Mouse (Mus musculus) heart, embryonic 14.5 days (tissue): ENCODE measurements at regions not wholly inside any gene's neighbourhood (a gene's known extent, or its start where the extent isn't known, plus 50 kb on each side); places are given as distances from the start of the nearest gene placed in this dataset.

ENCODE experiments used
- ATAC-seq: fragments of 200-750 bp; cut with Nextera tagmentation; 2 replicates; pipeline ENCODE4 v1.8.0; 2017; ENCODE audit warnings: low read depth, moderate TSS enrichment; ENCODE audit not compliant: insufficient number of reproducible peaks, insufficient read depth, low FRiP score
- H3K27ac ChIP-seq, 2 experiments: fragments of 200-500 bp in 1 of 2; fragments of 300-500 bp in 1 of 2; sonication (generic) in 1 of 2; replicated peaks in 1 of 2; 2 replicates each; pipeline ENCODE4 v1.5.1; 2012 to 2014; ENCODE audit warnings: low read depth in 2 of 2, low read length in 2 of 2, control low read depth in 1 of 2, mild to moderate bottlenecking in 1 of 2, mixed read lengths in 1 of 2; ENCODE audit not compliant: control insufficient read depth in 1 of 2, insufficient read depth in 1 of 2
- H3K27me3 ChIP-seq: fragments of 300-500 bp; sonication (generic); 2 replicates; pipeline ENCODE4 v1.6.1; 2014; ENCODE audit warnings: mild to moderate bottlenecking, low read length, control low read depth; ENCODE audit not compliant: control insufficient read depth, insufficient read depth
- H3K36me3 ChIP-seq: fragments of 300-500 bp; sonication (generic); 2 replicates; pipeline ENCODE4 v1.6.1; 2014; ENCODE audit warnings: mild to moderate bottlenecking, control low read depth, low read length, mixed read lengths; ENCODE audit not compliant: control insufficient read depth, insufficient read depth
- H3K4me1 ChIP-seq, 2 experiments: fragments of 200-500 bp in 1 of 2; fragments of 300-500 bp in 1 of 2; sonication (generic) in 1 of 2; 2 replicates each; pipeline ENCODE4 v1.6.1; 2012 to 2014; ENCODE audit warnings: low read length in 2 of 2, control low read depth in 1 of 2, mixed read lengths in 1 of 2; ENCODE audit not compliant: control insufficient read depth in 2 of 2, insufficient read depth in 2 of 2
- H3K4me2 ChIP-seq: fragments of 300-500 bp; sonication (generic); 2 replicates; pipeline ENCODE4 v1.6.1; 2014; ENCODE audit warnings: mild to moderate bottlenecking, low read length
- H3K4me3 ChIP-seq, 2 experiments: fragments of 200-500 bp in 1 of 2; fragments of 300-500 bp in 1 of 2; sonication (generic) in 1 of 2; 2 replicates each; pipeline ENCODE4 v1.5.1; 2012 to 2014; ENCODE audit warnings: low read length in 2 of 2, mild to moderate bottlenecking in 2 of 2, control low read depth in 1 of 2, low read depth in 1 of 2, moderate library complexity in 1 of 2; ENCODE audit not compliant: control insufficient read depth in 1 of 2, insufficient read depth in 1 of 2
- H3K9ac ChIP-seq: fragments of 300-500 bp; sonication (generic); 2 replicates; pipeline ENCODE4 v1.6.1; 2014; ENCODE audit warnings: mild to moderate bottlenecking, low read length
- H3K9me3 ChIP-seq: fragments of 300-500 bp; sonication (generic); 2 replicates; pipeline ENCODE4 v1.6.1; 2016; ENCODE audit warnings: low read length, control low read depth; ENCODE audit not compliant: control insufficient read depth
- WGBS: fragments of 180-500 bp; shearing (Covaris S2); extraction: QIAGEN DNeasy Blood & Tissue Kit; methylation state at CpG from one replicate; pipeline ENCODE4 v1.1.7; 2014; 5-methylcytosine and 5-hydroxymethylcytosine counted together

GRCm38 (mm10) chr4:105460689-105461005 is 303.5 kb downstream of the Plpp3 start:
- no peaks in the 10 kb centered on the region for H3K4me1 ChIP-seq
- no peaks in the 10 kb centered on the region for H3K36me3 ChIP-seq
- H3K27ac ChIP-seq, result no peak overlapping the region
- H3K9me3 ChIP-seq, result no peaks in the 10 kb centered on the region
- no peak overlapping the region for H3K4me2 ChIP-seq
- H3K4me3 ChIP-seq, result no peak overlapping the region
- H3K9ac ChIP-seq, result no peak overlapping the region
- ATAC-seq, result no peak
- H3K27me3 ChIP-seq, result no peaks in the 10 kb centered on the region
- 50% methylated on average over 2 of the region's 2 CpGs for WGBS

DNA sequence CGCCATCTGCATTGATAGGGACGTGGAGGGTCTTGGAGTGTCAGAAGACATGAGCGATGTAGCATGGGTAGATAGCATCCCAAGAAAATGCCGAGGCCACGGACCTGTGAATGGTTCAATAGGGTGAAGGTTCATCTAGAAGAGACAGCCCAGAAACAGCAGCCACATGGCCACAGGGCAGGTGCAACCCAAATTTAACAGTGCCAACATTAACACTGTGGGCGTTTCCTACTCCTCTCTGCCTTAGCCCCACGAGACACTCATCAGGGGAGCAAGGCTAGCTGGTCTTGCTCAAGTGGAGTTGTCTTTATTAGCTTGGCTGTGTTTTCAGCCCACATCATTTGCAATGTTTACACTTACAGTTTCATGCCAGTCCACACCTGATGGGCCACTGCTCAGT is 310.7 kb downstream of the Plpp3 start:
- H3K4me2 ChIP-seq, result no peak overlapping the region
- ATAC-seq, result no peak
- H3K9me3 ChIP-seq, result no peaks in the 10 kb centered on the region
- H3K27ac ChIP-seq, result no peak overlapping the region
- no peaks in the 10 kb centered on the region for H3K36me3 ChIP-seq
- H3K4me1 ChIP-seq, result peaks cover 4 to 10% of the 10 kb centered on the region in 2 experiments; a peak in 3 of 4 replicates
- H3K27me3 ChIP-seq, result peaks cover 8% of the 10 kb centered on the region; the same call in 1 of the 2 replicates
- 92% methylated on average over 7 of the region's 7 CpGs for WGBS
- no peak overlapping the region for H3K4me3 ChIP-seq
- H3K9ac ChIP-seq, result no peak overlapping the region

DNA sequence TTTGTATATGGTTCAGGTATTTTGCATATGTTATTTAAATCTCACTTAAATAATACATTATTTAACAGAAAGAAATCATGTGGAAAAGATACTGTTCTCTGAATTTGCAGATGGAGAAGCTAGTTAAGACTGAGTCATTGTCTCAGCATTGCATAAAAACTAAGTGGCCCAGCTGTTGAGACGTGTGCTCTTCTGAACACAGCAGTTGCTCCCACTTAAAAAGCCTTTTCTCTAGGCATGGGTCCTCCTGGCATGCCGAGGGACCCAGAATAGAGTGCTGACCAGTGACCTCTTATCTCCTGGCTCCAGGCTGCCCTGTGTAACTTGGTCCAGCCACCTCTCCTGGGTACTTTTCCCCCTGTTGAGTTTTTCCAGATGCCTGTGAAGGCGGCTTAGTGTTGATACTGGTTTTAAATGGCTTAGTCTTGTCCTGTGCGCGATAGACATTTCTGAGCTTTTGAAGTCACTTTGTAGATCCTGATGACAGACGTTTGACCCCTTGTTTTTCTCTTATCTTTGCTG is 312.2 kb downstream of the Plpp3 start:
- H3K4me2 ChIP-seq, result no peak overlapping the region
- 13% methylated on average over 6 of the region's 6 CpGs for WGBS

GRCm38 (mm10) chr4:105474765-105475560 is 314.7 kb upstream of the Gm12728 start:
- Histone ChIP-seq H3K4me2 (no peak overlapping the region), H3K9me3 (no peaks in the 10 kb centered on the region), H3K4me1 (0 out of 4 replicates have a peak, but pooled peaks cover 0 to 4% of the 10 kb centered on the region in 2 experiments), H3K9ac (no peak overlapping the region), H3K36me3 (no peaks in the 10 kb centered on the region), H3K4me3 (no peak overlapping the region), H3K27ac (no peak overlapping the region), H3K27me3 (peaks cover 8% of the 10 kb centered on the region; the same call in 1 of the 2 replicates)
- no peak for ATAC-seq
- WGBS, result 36% methylated on average over 11 of the region's 11 CpGs

More for the DNA sequence above, 312.2 kb downstream of the Plpp3 start:
- Histone ChIP-seq H3K36me3 (no peaks in the 10 kb centered on the region), H3K4me1 (peaks cover 4 to 10% of the 10 kb centered on the region in 2 experiments; a peak in 3 of 4 replicates), H3K27ac (no peak overlapping the region), H3K4me3 (no peak overlapping the region), H3K9ac (no peak overlapping the region), H3K9me3 (no peaks in the 10 kb centered on the region), H3K27me3 (peaks cover 8% of the 10 kb centered on the region; the same call in 1 of the 2 replicates)
- no peak for ATAC-seq

DNA sequence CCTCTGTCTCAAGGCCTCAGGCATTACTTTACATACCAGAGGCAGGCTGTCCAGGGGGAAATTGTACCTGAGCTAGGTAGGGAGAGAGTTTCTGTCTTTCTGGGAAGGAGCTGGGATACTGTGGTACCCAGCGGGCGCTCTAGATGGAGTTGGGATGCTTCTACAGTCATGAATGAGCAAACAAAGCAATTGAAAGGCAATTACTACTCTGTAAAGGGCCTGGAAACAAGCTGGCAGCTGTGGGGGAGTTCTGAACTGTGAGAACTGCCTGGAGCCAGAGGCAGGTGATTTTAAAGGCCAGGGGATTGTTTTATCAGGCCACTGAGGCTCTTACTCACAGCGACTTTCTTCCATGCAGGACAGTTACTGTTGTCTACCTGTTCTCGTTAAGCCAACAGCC is 313.3 kb upstream of the Gm12728 start:
- no peak for ATAC-seq
- H3K4me1 ChIP-seq, result no peaks in the 10 kb centered on the region
- no peaks in the 10 kb centered on the region for H3K36me3 ChIP-seq
- WGBS, result 78% methylated on average over 4 of the region's 4 CpGs
- no peak overlapping the region for H3K4me2 ChIP-seq
- peaks cover 4% of the 10 kb centered on the region; the same call in 1 of the 2 replicates for H3K27me3 ChIP-seq
- H3K9me3 ChIP-seq, result no peaks in the 10 kb centered on the region
- H3K4me3 ChIP-seq, result no peak overlapping the region
- H3K9ac ChIP-seq, result no peak overlapping the region
- no peak overlapping the region for H3K27ac ChIP-seq

DNA sequence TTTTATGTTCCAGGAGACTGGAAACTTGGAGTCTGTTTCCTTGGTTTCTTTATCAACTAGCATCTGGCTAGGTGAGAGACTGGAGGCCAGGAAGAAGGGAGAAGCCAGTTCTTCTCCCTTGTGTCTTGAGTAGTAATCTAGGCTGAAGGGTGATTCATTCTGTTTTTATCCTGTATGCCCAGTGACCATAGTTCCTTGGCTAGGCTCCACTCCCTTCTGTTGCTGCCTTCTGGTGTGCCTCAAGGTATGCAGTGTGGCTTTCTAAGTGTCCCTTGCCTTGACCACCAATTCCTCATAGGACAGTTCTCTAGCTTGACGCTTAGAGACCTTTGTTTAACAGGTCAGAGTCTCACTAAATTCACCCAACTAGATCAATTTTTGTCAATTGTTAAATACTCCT is 303.3 kb upstream of the Gm12728 start:
- ATAC-seq, result no peak
- H3K4me1 ChIP-seq, result no peaks in the 10 kb centered on the region
- 89% methylated on average over 1 of the region's 1 CpGs for WGBS

DNA sequence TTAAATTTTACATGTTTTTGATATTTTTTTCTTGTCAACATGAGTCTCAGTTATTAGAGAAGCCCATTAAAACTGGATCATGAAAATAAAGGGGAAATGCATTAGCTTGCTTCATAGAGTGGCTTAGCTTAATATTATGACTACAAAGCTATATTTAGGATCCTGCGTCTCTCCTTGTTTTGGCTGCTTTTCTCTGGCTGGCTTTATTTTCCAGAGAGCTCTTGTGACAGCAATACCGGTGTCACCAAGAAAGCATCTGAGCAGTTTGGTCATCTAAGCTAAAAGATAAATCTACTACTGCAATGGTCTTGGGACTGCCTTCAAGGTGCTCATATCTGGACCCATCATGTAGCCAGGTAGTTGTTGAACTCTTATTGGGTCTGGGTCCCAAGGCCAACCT is 293.5 kb upstream of the Gm12728 start:
- WGBS, result 51% methylated on average over 2 of the region's 2 CpGs
- ATAC-seq, result no peak
- no peak overlapping the region for H3K9ac ChIP-seq
- H3K27ac ChIP-seq, result no peak overlapping the region
- no peaks in the 10 kb centered on the region for H3K27me3 ChIP-seq
- H3K4me3 ChIP-seq, result no peak overlapping the region
- no peaks in the 10 kb centered on the region for H3K4me1 ChIP-seq
- H3K36me3 ChIP-seq, result no peaks in the 10 kb centered on the region
- H3K9me3 ChIP-seq, result no peaks in the 10 kb centered on the region
- H3K4me2 ChIP-seq, result no peak overlapping the region

More for the DNA sequence above, 303.3 kb upstream of the Gm12728 start:
- no peaks in the 10 kb centered on the region for H3K36me3 ChIP-seq
- no peak overlapping the region for H3K9ac ChIP-seq
- H3K27me3 ChIP-seq, result no peaks in the 10 kb centered on the region
- no peak overlapping the region for H3K27ac ChIP-seq
- H3K4me3 ChIP-seq, result no peak overlapping the region
- H3K4me2 ChIP-seq, result no peak overlapping the region
- H3K9me3 ChIP-seq, result no peaks in the 10 kb centered on the region
